Mouse (Mus musculus) adipocyte (in vitro differentiated cells): ENCODE measurements around the gene Zwilch.
"Not testable (repeated sequence)": the region's sequence is repeated elsewhere in the genome, so short reads cannot be mapped to it uniquely, and the experiment has no call there.

Experiments
- DNase-seq: peaks from one replicate; pipeline ENCODE4 v3.0.0-alpha.2; 2016; ENCODE audit warnings: low spot score

Zwilch gene

GRCm38 (mm10) chr9:64178974-64179646, 6.2 kb upstream of the Zwilch start, which contains the start of gene Snapc5:
Gene Snapc5 (plus strand): TSS chr9:64179274.
- DNase-seq = peak; percentile 89

GRCm38 (mm10) chr9:64178610-64178973, 5.7 kb upstream of the Zwilch start:
- DNase-seq = no peak

GRCm38 (mm10) chr9:64175378-64175777, 2.5 kb upstream of the Zwilch start:
- no peak for DNase-seq

GRCm38 (mm10) chr9:64174766-64175165, 1.9 kb upstream of the Zwilch start:
- peak; percentile 35 for DNase-seq

GRCm38 (mm10) chr9:64174341-64174740, 1.4 kb upstream of the Zwilch start:
- DNase-seq = no peak

GRCm38 (mm10) chr9:64173666-64174220, 839 bp upstream of the Zwilch start:
- peak; percentile 16 for DNase-seq

GRCm38 (mm10) chr9:64172145-64172815, 624 bp downstream of the Zwilch start:
- no peak for DNase-seq

- DNase-seq = not testable (repeated sequence)
Measured at GRCm38 (mm10) chr9:64169967-64170366, 2.9 kb downstream of the Zwilch start.

GRCm38 (mm10) chr9:64160471-64160870, 12.4 kb downstream of the Zwilch start:
- peak; percentile 32 for DNase-seq

GRCm38 (mm10) chr9:64156641-64157040, 16.3 kb downstream of the Zwilch start:
- DNase-seq = no peak

- no peak for DNase-seq
Measured at GRCm38 (mm10) chr9:64139879-64140278, 33.0 kb downstream of the Zwilch start.

GRCm38 (mm10) chr9:64138896-64139295, 34.0 kb downstream of the Zwilch start:
- DNase-seq = peak; percentile 53

GRCm38 (mm10) chr9:64131623-64132022, 41.3 kb downstream of the Zwilch start:
- no peak for DNase-seq

GRCm38 (mm10) chr9:64126121-64126520, 46.8 kb downstream of the Zwilch start:
- no peak for DNase-seq

GRCm38 (mm10) chr9:64125307-64125706, 47.6 kb downstream of the Zwilch start:
- no peak for DNase-seq

GRCm38 (mm10) chr9:64124846-64125245, 48.1 kb downstream of the Zwilch start:
- not testable (repeated sequence) for DNase-seq

- DNase-seq = no peak
Measured at GRCm38 (mm10) chr9:64122601-64123000, 50.3 kb downstream of the Zwilch start.

- peak; percentile 80 for DNase-seq
Measured at GRCm38 (mm10) chr9:64120584-64121277, 52.2 kb downstream of the Zwilch start.

GRCm38 (mm10) chr9:64119898-64120297, 53.0 kb downstream of the Zwilch start:
- DNase-seq = peak; percentile 82

GRCm38 (mm10) chr9:64116876-64117275, 56.0 kb downstream of the Zwilch start, which contains the start of gene Lctl:
Gene Lctl (plus strand): TSS chr9:64117147.
- peak; percentile 81 for DNase-seq

- DNase-seq = no peak
Measured at GRCm38 (mm10) chr9:64115756-64116155, 57.1 kb downstream of the Zwilch start.

- DNase-seq = peak; percentile 80
Measured at GRCm38 (mm10) chr9:64114646-64115045, 58.3 kb downstream of the Zwilch start.

GRCm38 (mm10) chr9:64110502-64110901, 62.4 kb downstream of the Zwilch start:
- DNase-seq = no peak
